Mouse (Mus musculus) cerebellum, adult (tissue): ENCODE results near the gene Tomm40.

ENCODE experiments used
- ATAC-seq: cut with Nextera tagmentation; 2 replicates; pipeline ENCODE4 v1.9.2; 2017; ENCODE audit warnings: mild to moderate bottlenecking, moderate library complexity, mixed read lengths; ENCODE audit not compliant: insufficient number of reproducible peaks, low FRiP score, low TSS enrichment

Tomm40 gene

DNA sequence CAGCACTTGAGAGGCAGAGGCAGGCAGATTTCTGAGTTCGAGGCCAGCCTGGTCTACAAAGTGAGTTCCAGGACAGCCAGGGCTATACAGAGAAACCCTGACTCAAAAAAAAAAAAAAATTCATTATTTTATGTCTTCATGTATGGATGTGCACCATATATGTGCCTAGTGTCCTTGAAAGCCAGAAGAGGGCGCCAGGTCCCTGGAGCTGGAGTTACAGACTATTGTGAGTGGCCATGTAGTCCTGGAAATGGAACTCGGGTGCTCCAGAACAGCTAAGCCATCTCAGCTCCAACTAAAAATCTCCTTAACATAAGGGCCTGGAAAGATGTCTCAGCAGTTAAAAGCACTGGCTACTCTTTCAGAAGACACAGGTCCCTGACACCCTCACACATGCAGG lies 48.5 kb downstream of the Tomm40 start:
- no peak for ATAC-seq

DNA sequence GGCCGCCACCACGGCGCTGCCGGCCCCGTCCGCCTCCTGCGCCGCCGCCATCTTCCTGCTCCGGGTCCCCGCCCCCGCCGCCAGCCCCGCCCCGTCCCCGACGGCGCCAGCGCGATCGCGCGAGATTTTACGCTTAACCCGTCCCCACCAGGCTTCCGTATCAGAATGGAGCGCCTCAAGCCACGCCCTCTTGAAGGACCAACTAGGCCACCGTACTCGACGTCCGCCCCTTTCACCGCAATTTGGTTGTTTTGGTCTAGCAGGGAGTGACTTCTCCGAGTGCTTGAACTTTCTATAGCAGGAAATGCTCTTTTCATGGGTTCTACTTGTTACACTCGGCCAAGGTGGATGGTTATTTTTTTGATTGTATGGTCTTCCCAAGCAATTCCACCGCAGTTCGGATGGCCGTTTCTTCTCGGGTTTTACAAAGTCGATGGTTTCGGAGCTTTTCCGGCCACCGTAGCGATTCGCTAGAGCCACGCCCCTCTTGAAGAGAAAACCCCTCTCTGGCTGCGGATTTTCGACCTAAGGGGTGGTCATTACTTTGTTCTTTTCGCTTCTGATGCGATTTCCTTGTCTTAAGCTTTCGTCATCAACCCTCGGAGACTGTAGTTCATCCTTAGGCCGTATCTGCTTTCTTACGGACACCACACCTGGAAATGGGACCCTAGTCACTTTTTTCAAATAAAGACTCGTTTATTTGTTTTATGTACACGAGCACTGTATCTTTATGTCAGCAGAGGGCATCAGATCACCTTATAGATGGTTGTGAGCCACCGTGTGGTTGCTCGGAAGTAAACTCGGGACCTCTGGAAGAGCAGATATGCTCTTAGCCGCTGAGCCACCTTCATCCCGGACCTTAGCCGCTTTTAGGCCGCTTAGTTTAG lies 50.0 kb downstream of the Tomm40 start, which contains the start of gene Clptm1:
Clptm1 (minus strand) TSS at position 79 of the 887 bp plus-strand sequence.
- ATAC-seq: peak; percentile 33; the same call in 1 of the 2 replicates

DNA sequence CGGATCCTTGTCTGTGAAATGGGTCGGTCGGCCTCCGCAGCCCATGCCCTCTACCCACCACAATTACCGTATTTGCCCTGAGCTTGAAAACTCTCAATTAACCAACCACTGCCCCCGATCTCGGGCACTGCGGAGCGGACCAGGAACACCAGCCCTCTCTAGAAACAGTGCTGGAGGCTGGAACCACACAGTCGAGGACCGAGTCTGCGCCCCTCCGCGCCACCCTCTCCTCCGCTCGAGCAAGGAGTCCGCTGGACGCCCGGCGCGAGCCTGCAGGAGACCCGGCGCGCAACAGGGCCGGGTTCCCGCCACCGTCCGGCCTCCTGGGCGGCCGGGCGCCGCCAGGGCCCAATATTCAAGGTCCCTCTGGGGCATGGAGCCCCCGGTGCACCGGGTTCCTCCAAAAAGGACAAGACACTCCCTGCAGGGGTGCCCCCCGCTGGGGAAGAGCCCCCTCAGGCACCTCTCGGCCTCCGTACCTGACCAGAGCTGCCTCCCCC lies 50.7 kb downstream of the Tomm40 start:
- ATAC-seq: peak; percentile 42; the same call in 1 of the 2 replicates

DNA sequence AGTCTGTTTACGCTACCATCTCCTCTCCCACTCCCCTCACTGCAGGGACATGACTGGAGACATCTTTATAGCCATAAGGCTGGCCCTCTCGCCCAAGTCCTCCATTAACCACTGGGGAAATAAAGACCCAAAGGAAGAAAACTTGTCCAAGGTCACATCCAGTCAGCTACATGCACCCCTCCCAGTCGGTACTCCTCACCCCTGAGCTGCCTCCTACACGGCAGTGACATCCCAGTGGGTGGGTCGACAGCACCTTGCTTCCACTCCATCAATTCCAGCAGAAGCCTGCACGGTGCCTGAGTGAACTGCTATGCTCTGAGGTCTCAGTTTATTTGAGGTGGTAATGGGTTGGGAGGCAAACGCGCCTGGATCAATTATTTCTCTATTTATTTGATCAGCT lies 51.3 kb downstream of the Tomm40 start:
- ATAC-seq: no peak

DNA sequence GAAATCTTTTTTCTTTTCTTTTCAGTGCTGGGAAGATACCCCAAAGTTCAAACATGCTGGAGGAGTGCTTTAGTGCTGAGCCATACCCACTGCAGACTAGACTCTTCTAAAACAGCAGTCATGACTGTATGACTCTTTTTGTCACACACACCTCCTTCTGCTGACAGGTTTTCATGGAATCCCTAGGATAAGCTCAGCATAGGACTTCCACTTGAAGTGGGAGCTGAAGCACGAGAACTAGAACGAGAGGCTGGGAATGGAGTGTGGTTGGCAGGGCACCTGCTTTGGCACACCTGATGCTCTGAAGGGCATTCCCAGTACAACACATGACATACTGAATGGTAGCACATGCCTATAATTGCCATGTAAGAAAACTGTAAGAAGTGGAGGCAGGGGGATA lies 62.6 kb downstream of the Tomm40 start:
- ATAC-seq: no peak
